Mouse (Mus musculus) ovary, postnatal 36 days (tissue): ENCODE results near the gene U2surp.

Experiments used
- DNase-seq: peaks from one replicate; pipeline ENCODE4 v3.0.0; 2022; ENCODE audit warnings: low spot score, mixed read lengths

U2surp gene

DNA sequence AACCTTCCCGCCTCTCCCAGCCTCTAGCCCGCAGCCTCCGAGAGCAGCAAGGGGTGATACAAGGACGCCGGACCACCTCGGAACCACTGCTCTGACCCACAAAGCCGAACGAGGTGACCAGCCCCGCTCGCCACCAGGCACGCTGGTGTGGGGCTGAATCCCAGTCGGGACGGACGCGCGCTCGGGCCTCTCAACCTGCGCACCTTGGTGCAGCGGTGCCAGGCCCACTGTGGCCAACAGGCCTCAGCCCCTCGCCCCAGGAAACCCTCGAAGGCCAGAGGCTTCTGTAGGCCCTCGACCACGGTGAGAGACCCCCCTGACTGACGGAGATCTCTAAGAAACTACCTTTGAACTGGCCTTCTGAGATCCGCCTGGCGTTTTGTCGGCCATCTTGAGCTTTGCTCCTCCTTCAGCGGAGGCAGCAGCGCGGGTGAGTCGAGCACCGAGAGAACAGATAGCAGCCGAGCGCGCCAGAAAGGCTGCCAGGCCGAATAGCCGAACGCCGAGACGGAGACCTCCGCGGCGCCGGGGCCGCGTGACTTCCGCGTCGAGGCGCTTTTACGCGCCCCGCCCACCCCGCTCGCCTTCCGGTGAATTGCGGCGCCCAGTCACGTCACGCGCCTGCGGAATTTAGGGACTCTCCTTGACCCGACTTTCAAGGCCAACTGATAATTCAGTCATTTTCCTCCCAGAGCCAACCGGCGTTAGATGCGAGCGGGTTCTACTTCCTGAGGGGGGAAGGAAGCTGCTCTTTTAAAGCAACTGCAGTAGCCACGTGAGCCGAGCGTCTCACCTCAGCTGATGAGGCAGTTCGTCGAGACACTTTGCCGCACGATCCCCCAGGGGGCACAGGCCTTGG, at the start of gene U2surp:
U2surp (minus strand) TSS at position 525 of the 859 bp plus-strand sequence.
- DNase-seq, result peak; percentile 97

- DNase-seq, result peak; percentile 43
Observed at GRCm38 (mm10) chr9:95559936-95560735, 48.3 kb upstream of the U2surp start.

GRCm38 (mm10) chr9:95559059-95559935, 47.5 kb upstream of the U2surp start, which contains the start of gene Paqr9:
Gene Paqr9 (plus strand): TSS chr9:95559657.
- DNase-seq, result peak; percentile 51

GRCm38 (mm10) chr9:95558726-95559058, 46.9 kb upstream of the U2surp start:
- no peak for DNase-seq

GRCm38 (mm10) chr9:95557722-95558121, 45.9 kb upstream of the U2surp start:
- DNase-seq, result no peak

- no peak for DNase-seq
Observed at GRCm38 (mm10) chr9:95556067-95556512, 44.3 kb upstream of the U2surp start.

DNA sequence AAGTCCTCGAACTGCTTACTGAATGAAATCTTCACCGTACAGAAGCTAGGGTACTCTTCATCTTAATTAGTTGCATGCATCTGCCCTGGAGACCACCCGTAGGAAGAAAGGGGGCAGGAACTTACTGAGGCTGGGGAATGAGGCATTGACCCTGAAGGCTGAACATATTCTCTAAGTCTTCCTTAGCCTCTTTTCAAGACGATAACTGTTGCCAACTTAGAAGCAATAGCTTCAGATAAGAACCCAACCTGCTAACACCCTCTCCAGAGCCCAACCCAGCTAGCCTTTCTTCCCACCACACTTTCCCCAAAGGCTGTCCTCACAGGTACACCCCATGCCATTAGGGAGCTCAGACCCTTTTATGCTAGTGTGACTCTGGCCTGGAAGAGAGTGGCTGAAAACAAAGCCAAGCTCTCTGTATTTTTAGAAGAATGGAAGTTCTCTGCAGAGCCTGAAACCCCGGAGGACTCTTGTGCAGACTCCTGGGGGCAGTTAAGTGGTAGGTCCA, 43.5 kb upstream of the U2surp start:
- DNase-seq, result no peak

DNA sequence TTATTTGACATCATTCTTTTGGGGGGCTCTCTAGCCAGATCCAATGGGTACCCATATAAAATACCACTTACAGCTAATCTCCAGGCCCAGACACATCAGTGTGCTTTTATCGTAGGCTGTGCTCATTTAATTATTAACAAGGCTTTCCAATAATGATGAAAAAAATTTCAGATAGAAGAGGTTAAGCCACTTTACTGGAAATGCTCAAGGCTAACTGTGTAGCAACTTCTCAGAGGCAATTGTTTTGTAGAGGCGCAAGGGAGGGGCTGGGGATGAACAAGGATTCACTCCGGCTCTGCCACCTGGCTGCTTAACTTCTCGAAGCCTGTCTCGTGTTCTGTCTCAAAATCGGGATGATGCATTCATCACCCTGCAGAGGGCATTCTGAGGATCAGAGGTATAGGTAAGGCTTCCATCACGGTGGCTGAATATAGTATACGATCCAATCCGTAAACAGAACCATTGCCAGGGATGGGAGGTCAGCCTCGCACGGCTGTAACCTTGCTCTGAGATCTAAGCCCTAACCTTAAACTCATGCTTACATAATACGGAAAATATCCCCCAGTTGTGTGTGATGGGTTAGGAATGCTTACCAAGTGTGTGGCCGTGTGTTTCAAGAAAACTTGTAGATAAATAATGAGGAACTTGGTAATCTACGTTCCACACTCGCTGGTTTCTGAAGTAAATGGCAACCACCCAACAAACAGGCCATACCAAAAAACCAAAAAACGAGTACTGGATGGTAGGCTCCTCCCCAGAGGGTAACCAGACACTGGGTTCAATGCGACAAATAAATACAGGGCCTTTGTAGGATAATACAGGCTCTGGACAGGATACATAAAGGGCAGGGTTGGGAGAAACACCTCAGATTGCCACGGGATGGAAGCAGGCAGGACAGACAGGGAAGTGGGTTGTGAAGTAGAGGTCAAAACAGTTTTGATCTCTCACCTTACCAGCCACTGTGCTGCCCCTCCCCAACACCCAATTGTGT, 42.7 kb upstream of the U2surp start:
- no peak for DNase-seq

DNA sequence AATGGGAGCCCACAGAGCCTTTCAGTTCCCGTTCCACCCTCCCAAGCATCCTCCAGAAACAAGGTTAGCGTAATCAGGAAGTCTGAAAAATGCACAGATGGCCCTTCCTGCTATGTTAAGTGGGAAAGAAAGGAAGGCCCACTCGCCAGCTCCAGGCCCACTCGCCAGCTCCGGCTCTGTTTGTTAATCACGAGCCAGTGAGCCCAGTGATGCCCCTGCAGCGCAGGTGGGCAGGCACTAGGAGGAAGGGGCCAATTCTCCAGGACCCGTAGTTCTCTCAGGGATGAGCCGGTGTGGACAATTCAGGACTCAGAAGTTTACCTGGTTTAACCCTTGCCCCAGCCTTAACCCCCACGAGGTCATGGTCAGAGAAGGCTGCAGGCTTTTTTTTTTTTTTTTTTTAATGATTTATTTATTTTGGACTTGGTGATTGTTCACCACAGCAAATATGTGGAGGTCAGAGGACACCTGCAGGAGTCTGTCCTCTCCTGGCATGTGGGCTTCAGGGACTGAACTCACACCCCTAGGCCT, 40.4 kb upstream of the U2surp start:
- no peak for DNase-seq

- DNase-seq, result peak; percentile 65
Observed at GRCm38 (mm10) chr9:95550856-95551774, 39.3 kb upstream of the U2surp start.

- DNase-seq, result no peak
Observed at GRCm38 (mm10) chr9:95549626-95550411, 38.0 kb upstream of the U2surp start.

GRCm38 (mm10) chr9:95546679-95547078, 34.9 kb upstream of the U2surp start:
- no peak for DNase-seq

DNA sequence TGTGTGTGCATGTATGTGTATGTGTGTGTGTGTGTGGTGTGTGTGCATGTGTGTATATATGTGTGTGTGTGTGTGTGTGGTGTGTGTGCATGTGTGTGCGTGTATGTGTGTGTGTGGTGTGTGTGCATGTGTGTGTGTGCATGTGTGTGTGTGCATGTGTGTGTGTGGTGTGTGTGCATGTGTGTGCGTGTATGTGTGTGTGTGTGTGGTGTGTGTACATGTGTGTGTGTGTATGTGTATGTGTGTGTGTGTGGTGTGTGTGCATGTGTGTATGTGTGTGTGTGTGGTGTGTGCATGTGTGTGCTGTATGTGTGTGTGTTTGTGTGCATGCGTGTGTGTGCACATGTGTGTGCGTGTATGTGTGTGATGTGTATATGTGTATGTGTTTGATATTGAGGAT, 32.8 kb upstream of the U2surp start:
- DNase-seq, result no peak

DNA sequence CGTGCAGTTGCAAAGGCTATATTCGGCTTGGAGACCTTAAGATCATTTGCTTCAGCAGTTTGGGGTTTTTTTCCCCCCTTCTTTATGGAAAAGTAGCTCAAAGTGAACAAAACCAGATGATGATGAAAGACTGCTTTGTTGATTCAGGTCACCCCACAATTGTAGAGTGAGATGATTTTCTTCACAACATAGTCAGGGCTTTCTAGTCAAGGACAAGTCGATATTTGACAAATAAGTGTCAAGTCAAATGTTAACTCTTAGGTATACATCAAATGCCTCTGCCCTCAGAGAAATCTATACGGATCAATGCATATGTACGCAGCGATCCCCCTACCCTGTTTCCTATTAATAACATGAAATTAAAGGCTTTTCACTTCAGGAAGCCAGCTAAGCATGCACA, 30.7 kb upstream of the U2surp start:
- no peak for DNase-seq

GRCm38 (mm10) chr9:95541650-95542432, 30.0 kb upstream of the U2surp start:
- DNase-seq, result no peak

- no peak for DNase-seq
Observed at GRCm38 (mm10) chr9:95541208-95541607, 29.4 kb upstream of the U2surp start.

- DNase-seq, result peak; percentile 71
Observed at GRCm38 (mm10) chr9:95540487-95540886, 28.7 kb upstream of the U2surp start.
